Mouse (Mus musculus): ENCODE measurements around the gene Saa3.

DNA sequence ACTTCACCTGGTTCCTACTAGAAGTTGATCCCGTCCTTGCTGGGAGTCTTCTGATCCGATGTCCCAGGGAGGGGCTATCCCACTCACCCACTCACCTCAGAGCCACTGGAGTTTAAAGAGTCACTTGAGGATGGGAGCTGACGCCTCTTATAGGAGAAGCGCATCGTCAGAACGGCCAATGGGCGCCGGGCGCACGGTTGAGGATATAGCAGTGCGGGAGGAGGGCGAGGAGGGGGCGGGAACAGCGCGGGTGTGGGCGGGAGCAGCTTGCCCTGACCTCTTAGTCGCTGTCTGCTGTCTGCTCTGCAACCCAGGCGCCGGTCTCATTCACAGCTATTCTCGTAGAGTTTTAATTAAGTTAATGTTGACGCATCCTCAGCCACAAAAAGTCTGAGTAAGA is 48.2 kb downstream of the Saa3 start:
- no peak for TF ChIP-seq CTCF (IDR thresholded peaks at IDR 0.05; ENCODE audit: extremely low read depth, insufficient read length, insufficient replicate concordance, low read depth, low read length)
- no peak for TF ChIP-seq POLR2A (IDR thresholded peaks at IDR 0.05; ENCODE audit: low read depth, low read length)
